ENCODE assay signal across 12 mouse cellular contexts in the genomic region with DNA sequence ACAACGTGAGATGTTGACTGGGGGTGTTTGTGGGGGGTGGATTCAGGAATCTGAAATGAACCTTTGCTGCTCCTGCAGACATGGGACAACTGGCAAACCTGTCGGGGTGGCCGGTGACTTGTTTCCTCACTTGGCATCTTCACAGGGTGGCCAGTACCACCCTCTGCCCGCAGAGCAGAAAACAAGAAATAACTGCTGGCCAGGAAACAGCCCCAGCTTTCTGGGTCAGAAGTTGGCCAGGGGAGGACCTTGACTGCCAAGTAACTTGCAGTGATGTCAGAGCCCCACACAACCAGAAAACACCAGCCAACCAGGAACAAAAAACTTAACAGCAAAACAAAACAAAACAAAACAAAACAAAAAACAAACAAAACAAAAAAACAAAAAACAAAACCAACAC.
DNase-seq lines count a peak whose midpoint lies in the region; ATAC-seq lines count a peak whose summit lies in the region.
"Had no signal": no experiment of that assay in that cellular context is flagged by ENCODE, and none has a peak within 500 bp of the region (broad histone marks: within the 10 kb centered on the region; RNA-seq: fewer than 3 reads in every experiment).

No protein-coding gene starts in this region.

- H3K27me3 ChIP-seq in neural tube, embryonic 12.5 days (replicated peaks) = no peaks in the 10 kb centered on the region
- H3K27me3 ChIP-seq in intestine, embryonic 14.5 days (replicated peaks; ENCODE audit: control insufficient read depth, insufficient read depth, low read length) = no peaks in the 10 kb centered on the region
- H3K27me3 ChIP-seq: CH12.LX had no signal

- 70% methylated on average over 4 of the region's 4 CpGs for WGBS in neural tube, embryonic 12.5 days
- WGBS in intestine, embryonic 14.5 days = 66% methylated on average over 4 of the region's 4 CpGs

- H3K9ac ChIP-seq in neural tube, embryonic 12.5 days = no peak overlapping the region
- H3K9ac ChIP-seq in intestine, embryonic 14.5 days (ENCODE audit: low read length) = no peak overlapping the region

- no peak overlapping the region for H3K27ac ChIP-seq in neural tube, embryonic 12.5 days
- no peak overlapping the region for H3K27ac ChIP-seq in intestine, embryonic 14.5 days (ENCODE audit: low read depth)
- H3K27ac ChIP-seq: macrophage had no signal

- peaks cover 23% of the 10 kb centered on the region for H3K4me1 ChIP-seq in neural tube, embryonic 12.5 days
- peaks cover 33% of the 10 kb centered on the region for H3K4me1 ChIP-seq in intestine, embryonic 14.5 days (replicated peaks; ENCODE audit: control insufficient read depth, insufficient read depth, low read length)

- ATAC-seq in neural tube, embryonic 12.5 days (ENCODE audit: low FRiP score, low read depth) = no peak
- no peak for ATAC-seq in intestine, embryonic 14.5 days (replicated peaks; ENCODE audit: low FRiP score, low TSS enrichment, low read depth)
- ATAC-seq in megakaryocyte, adult 5-6 weeks (ENCODE audit: poor library complexity, severe bottlenecking) = no peak

- H3K9me3 ChIP-seq in neural tube, embryonic 12.5 days = no peaks in the 10 kb centered on the region
- H3K9me3 ChIP-seq in intestine, embryonic 14.5 days (ENCODE audit: control insufficient read depth, low read length) = no peaks in the 10 kb centered on the region

- peak; percentile 31 for DNase-seq in heart, adult 8-10 months (ENCODE audit: low spot score)
- no peak for DNase-seq in heart, postnatal 10 days
- no peak for DNase-seq in neural tube, embryonic 10.5 days (ENCODE audit: extremely low spot score, low spot score)
- no peak for DNase-seq in intestine, embryonic 14.5 days (ENCODE audit: low spot score)
- peak; percentile 23 for DNase-seq in ovary, postnatal 36 days (ENCODE audit: low spot score)
- DNase-seq in thymus, adult 18-20 months = no peak
- DNase-seq: embryo, embryonic 11 days; gastrocnemius, postnatal 10 days had no signal

- H3K36me3 ChIP-seq in neural tube, embryonic 12.5 days = no peaks in the 10 kb centered on the region
- no peaks in the 10 kb centered on the region for H3K36me3 ChIP-seq in intestine, embryonic 14.5 days (ENCODE audit: control insufficient read depth, insufficient read depth, low read length)

- H3K4me3 ChIP-seq in neural tube, embryonic 12.5 days = no peak overlapping the region
- no peak overlapping the region for H3K4me3 ChIP-seq in intestine, embryonic 14.5 days (ENCODE audit: low read depth, low read length)

- 0 out of 2 replicates have a peak overlapping the region, but pooled peaks have one; percentile 75 for H3K4me2 ChIP-seq in neural tube, embryonic 12.5 days (replicated peaks)
- H3K4me2 ChIP-seq in intestine, embryonic 14.5 days (ENCODE audit: low read length) = peak overlapping the region; percentile 69

- intact Hi-C loops in heart, postnatal 10 days (cut with DNase I) = loop anchor here (5.0 kb wide), 4 partner anchors 299 to 579 kb away; no protein-coding TSS in a partner anchor

Comparison
In these comparisons a context has a peak if more than half of its experiments do, and no peak if none do; other contexts are left out.
1. DNase-seq: peak in heart, adult 8-10 months (single experiment) and ovary, postnatal 36 days (single experiment); none in heart, postnatal 10 days (0 of 2), neural tube, embryonic 10.5 days (single experiment), intestine, embryonic 14.5 days (single experiment) and thymus, adult 18-20 months (0 of 2).